Mouse (Mus musculus): ENCODE results near the gene Tle3. TPM values are rescaled to one million over a fixed set of nuclear protein-coding genes. Genes with fewer than 3 reads are reported as not detected.

Gene Tle3
- polyA plus RNA-seq, 1 experiment from 2014 or later: 6.4 TPM

DNA sequence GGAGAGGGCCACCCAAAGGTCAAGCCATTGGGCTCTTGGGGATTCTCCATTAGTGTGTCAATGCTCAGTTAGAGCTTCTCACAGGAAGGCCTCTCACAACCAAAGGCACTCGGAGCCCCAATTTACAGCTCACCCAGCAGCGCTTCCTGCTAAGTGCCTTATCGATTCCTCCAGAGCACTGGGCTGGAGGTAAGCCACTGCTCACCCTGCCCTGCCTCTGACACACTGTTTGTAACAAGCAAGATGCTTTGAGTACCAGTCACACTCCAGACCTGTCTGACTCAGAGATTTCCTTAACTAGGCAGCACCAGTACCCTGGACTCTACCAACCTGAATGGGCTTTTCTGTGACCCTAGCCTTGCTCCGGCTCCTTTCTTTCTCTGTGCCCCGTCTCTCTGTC is 44.0 kb upstream of the Tle3 start:
- Histone ChIP-seq H3K27ac (replicated peaks in 1 of 2; ENCODE audit: control insufficient read depth in 1 of 2, insufficient read depth in 1 of 2, low read depth in 2 of 2, low read length in 2 of 2) (no peak overlapping the region), H3K4me3 (ENCODE audit: control insufficient read depth in 1 of 2, insufficient read depth in 1 of 2, low read depth in 1 of 2, low read length in 2 of 2) (no peak overlapping the region), H3K36me3 (ENCODE audit: control insufficient read depth, insufficient read depth, low read length) (no peaks in the 10 kb centered on the region), H3K27me3 (ENCODE audit: control insufficient read depth, insufficient read depth, low read length) (peaks cover 98% of the 10 kb centered on the region), H3K4me1 (ENCODE audit: control insufficient read depth in 2 of 2, insufficient read depth in 2 of 2, low read length in 2 of 2) (peaks cover 11 to 13% of the 10 kb centered on the region in 2 experiments), H3K9ac (ENCODE audit: low read length) (no peak overlapping the region), H3K4me2 (ENCODE audit: low read length) (no peak overlapping the region), H3K9me3 (ENCODE audit: control insufficient read depth, low read length) (no peaks in the 10 kb centered on the region)
- 50% methylated on average over 5 of the region's 5 CpGs for WGBS
- no peak for ATAC-seq (ENCODE audit: insufficient number of reproducible peaks, insufficient read depth, low FRiP score, low read depth)

DNA sequence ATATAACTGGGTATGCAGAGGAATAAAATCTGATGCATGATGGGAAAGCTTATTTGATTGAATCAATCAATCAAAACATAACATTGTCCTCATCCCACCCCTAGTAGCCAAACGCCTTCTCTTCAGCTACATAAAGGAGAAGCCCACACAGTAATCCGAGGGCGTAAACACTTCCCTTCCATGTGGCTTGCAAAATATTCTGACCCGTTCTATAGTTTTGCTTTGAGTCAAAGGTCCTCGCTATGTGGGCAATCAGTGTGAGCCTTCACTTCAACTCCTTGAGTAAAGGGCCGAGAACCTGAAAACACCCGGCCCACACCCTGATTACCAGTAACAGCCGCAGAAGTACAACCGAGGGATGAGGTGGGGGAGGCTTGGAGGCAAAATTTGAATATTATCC is 41.4 kb upstream of the Tle3 start:
- peaks cover 8 to 10% of the 10 kb centered on the region in 2 experiments for H3K4me1 ChIP-seq (ENCODE audit: control insufficient read depth in 2 of 2, insufficient read depth in 2 of 2, low read length in 2 of 2)
- no peak overlapping the region for H3K27ac ChIP-seq (replicated peaks in 1 of 2; ENCODE audit: control insufficient read depth in 1 of 2, insufficient read depth in 1 of 2, low read depth in 2 of 2, low read length in 2 of 2)
- H3K9me3 ChIP-seq (ENCODE audit: control insufficient read depth, low read length): no peaks in the 10 kb centered on the region
- no peak overlapping the region for H3K4me3 ChIP-seq (ENCODE audit: control insufficient read depth in 1 of 2, insufficient read depth in 1 of 2, low read depth in 1 of 2, low read length in 2 of 2)
- H3K4me2 ChIP-seq (ENCODE audit: low read length): no peak overlapping the region
- H3K36me3 ChIP-seq (ENCODE audit: control insufficient read depth, insufficient read depth, low read length): no peaks in the 10 kb centered on the region
- ATAC-seq (ENCODE audit: insufficient number of reproducible peaks, insufficient read depth, low FRiP score, low read depth): no peak
- H3K9ac ChIP-seq (ENCODE audit: low read length): no peak overlapping the region
- H3K27me3 ChIP-seq (ENCODE audit: control insufficient read depth, insufficient read depth, low read length): peaks cover 98% of the 10 kb centered on the region
- WGBS: 86% methylated on average over 9 of the region's 9 CpGs

DNA sequence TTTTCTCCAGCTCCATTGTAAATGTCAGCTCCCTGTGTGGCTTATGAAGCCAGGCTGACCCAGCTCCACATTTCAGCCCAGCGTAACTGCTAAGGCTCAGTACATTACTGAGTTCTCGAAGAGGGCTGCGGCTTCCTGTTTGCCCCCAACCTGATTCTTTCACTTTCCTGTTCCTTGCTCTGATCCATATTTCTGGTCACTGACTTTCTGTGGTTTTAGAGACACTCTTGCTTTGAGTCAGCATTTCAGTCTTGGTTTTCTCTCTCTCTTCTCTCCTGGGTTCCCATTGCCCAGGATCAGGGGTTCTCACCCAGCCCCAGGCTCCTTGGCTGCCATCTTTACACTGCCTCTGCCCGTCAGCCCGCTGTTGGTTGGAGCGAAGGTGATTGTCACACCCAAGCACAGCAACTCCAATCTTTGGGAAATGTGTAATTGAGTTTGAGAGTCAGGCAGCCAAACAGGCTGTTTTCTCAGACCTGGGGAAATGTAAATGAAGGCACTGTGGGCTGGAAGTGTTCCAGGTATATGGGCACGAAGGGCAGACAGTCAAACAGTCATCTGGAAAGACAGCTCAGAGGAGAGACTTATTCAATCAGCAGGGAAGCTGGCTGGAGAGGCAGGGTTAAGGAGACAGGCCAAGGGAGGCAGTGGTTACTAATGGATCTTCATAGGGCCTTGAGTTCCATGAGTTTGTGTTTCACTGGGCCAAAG is 39.8 kb upstream of the Tle3 start:
- 89% methylated on average over 7 of the region's 7 CpGs for WGBS
- no peak for ATAC-seq (ENCODE audit: insufficient number of reproducible peaks, insufficient read depth, low FRiP score, low read depth)
- Histone ChIP-seq H3K9ac (ENCODE audit: low read length) (no peak overlapping the region), H3K9me3 (ENCODE audit: control insufficient read depth, low read length) (no peaks in the 10 kb centered on the region), H3K27ac (replicated peaks in 1 of 2; ENCODE audit: control insufficient read depth in 1 of 2, insufficient read depth in 1 of 2, low read depth in 2 of 2, low read length in 2 of 2) (no peak overlapping the region), H3K4me3 (ENCODE audit: control insufficient read depth in 1 of 2, insufficient read depth in 1 of 2, low read depth in 1 of 2, low read length in 2 of 2) (no peak overlapping the region), H3K27me3 (ENCODE audit: control insufficient read depth, insufficient read depth, low read length) (peaks cover 93% of the 10 kb centered on the region), H3K36me3 (ENCODE audit: control insufficient read depth, insufficient read depth, low read length) (no peaks in the 10 kb centered on the region), H3K4me2 (ENCODE audit: low read length) (no peak overlapping the region), H3K4me1 (ENCODE audit: control insufficient read depth in 2 of 2, insufficient read depth in 2 of 2, low read length in 2 of 2) (peaks cover 8 to 12% of the 10 kb centered on the region in 2 experiments)

DNA sequence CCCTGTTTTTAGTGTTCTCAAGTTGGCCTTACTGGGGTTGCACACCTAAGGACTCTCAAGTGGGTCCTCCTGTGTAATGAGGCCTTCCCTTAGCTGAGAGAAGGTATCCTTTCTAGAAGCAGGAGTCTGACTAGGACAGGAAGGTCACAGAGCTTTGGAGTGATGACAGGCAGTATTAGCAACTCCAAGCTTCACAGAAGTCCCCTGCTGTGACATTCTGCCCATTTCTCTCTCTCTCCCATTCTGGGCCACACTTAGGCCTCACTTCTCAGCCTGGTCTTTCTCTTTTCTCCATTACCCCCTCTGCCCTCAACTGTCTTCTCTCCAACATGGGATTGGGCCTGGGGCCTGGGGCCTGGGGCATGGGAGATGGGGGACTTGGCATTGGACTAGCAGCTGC is 36.0 kb upstream of the Tle3 start:
- H3K4me1 ChIP-seq (ENCODE audit: control insufficient read depth in 2 of 2, insufficient read depth in 2 of 2, low read length in 2 of 2): peaks cover 21 to 30% of the 10 kb centered on the region in 2 experiments
- H3K9me3 ChIP-seq (ENCODE audit: control insufficient read depth, low read length): no peaks in the 10 kb centered on the region
- no peak overlapping the region for H3K4me2 ChIP-seq (ENCODE audit: low read length)
- no peak overlapping the region for H3K4me3 ChIP-seq (ENCODE audit: control insufficient read depth in 1 of 2, insufficient read depth in 1 of 2, low read depth in 1 of 2, low read length in 2 of 2)
- H3K36me3 ChIP-seq (ENCODE audit: control insufficient read depth, insufficient read depth, low read length): no peaks in the 10 kb centered on the region
- H3K9ac ChIP-seq (ENCODE audit: low read length): no peak overlapping the region
- H3K27ac ChIP-seq (replicated peaks in 1 of 2; ENCODE audit: control insufficient read depth in 1 of 2, insufficient read depth in 1 of 2, low read depth in 2 of 2, low read length in 2 of 2): no peak overlapping the region
- no peak for ATAC-seq (ENCODE audit: insufficient number of reproducible peaks, insufficient read depth, low FRiP score, low read depth)
- peaks cover 90% of the 10 kb centered on the region for H3K27me3 ChIP-seq (ENCODE audit: control insufficient read depth, insufficient read depth, low read length)

DNA sequence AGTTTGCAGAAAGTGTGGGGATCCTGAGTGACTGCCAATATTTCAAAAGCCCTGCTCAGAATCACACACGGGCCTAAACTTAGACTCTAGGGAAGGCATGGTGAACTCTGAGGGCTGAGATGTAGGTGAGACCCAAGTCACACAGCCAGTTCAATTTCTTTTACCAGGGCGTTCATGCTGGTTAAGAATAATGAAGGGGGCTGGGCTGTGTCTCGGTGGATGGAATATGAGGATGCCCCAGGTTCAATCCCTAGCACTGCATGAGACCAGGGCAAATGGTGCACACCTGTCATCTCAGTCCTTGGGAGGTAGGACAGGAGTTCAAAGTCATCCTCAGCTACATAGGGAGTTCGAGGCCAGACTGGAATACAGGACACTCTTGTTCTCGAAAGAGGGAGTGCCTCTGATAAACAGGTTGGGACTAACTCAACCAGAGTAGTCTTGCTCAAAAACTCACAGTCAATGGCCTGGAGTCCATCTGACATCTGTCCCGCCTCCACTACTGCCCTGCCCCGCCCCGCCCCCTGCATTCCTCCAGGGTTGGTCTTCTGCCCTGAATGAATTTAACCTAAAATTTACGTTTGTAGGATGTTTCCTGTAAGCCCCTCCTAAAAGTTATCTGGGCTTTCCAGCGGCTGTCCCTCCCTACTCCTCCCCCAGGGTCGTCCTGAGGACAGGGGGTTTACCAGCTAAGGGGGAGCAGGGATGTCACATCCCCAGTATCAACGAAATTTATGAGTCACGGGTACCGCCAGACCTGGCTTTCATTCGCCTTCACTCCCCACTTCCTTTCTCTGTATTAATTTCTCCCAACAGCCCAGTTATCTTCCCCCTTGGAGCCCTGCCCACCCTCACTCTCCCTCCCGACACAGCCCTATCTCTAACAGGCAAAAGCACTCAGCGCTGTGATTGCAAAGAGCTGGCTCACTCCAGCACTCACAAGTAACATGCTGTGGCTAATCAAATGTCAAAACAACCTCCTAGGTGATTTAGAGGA is 35.3 kb upstream of the Tle3 start:
- Histone ChIP-seq H3K27me3 (ENCODE audit: control insufficient read depth, insufficient read depth, low read length) (peaks cover 92% of the 10 kb centered on the region), H3K4me1 (ENCODE audit: control insufficient read depth in 2 of 2, insufficient read depth in 2 of 2, low read length in 2 of 2) (peaks cover 21 to 30% of the 10 kb centered on the region in 2 experiments), H3K9ac (ENCODE audit: low read length) (no peak overlapping the region), H3K4me2 (ENCODE audit: low read length) (peak overlapping the region; percentile 39), H3K36me3 (ENCODE audit: control insufficient read depth, insufficient read depth, low read length) (no peaks in the 10 kb centered on the region), H3K9me3 (ENCODE audit: control insufficient read depth, low read length) (no peaks in the 10 kb centered on the region), H3K27ac (replicated peaks in 1 of 2; ENCODE audit: control insufficient read depth in 1 of 2, insufficient read depth in 1 of 2, low read depth in 2 of 2, low read length in 2 of 2) (no peak overlapping the region), H3K4me3 (ENCODE audit: control insufficient read depth in 1 of 2, insufficient read depth in 1 of 2, low read depth in 1 of 2, low read length in 2 of 2) (no peak overlapping the region)
- ATAC-seq (ENCODE audit: insufficient number of reproducible peaks, insufficient read depth, low FRiP score, low read depth): peak; percentile 89
- WGBS: 11% methylated on average over 17 of the region's 17 CpGs

DNA sequence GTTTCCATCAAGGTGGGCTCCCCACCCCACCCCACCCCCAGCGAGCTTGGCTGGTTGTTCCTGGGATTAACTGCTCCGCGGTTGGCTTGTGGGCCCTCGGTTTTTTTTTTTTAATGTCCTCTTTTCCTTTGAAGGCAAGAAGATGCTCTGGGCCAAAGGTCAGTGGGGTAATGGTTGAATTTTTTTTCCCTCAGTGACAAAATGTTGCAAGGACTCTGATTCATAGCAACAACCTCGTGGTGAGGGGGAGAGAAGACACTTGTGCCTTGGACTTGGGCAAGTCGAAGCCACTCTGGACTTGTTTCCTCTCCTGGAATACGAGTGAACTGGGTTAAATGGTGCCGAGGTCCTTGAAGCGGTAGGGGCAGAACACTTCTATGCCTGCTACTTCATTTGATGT is 34.5 kb upstream of the Tle3 start:
- H3K4me2 ChIP-seq (ENCODE audit: low read length): no peak overlapping the region
- WGBS: 14% methylated on average over 9 of the region's 9 CpGs

DNA sequence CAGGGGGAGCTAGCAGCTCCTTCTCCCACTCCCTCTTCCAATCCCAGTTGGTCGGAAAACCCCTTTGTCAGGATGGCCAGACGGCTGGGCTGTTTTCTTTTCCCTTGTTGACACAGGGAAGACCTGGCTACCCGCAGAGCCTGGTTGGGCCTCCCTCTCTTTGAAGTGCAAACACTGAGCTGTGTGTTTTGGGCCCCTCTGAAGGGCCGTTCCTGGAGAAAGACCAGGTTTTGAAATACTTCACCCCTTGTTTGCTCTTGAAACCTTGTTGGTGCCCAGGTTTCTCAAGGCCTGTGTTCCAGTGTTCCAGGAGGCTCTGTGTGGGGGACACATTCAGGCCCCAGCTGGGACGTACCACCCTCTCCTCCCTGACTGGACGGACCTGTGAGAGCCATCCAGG is 32.9 kb upstream of the Tle3 start:
- Histone ChIP-seq H3K4me3 (ENCODE audit: control insufficient read depth in 1 of 2, insufficient read depth in 1 of 2, low read depth in 1 of 2, low read length in 2 of 2) (no peak overlapping the region), H3K4me2 (ENCODE audit: low read length) (no peak overlapping the region), H3K4me1 (ENCODE audit: control insufficient read depth in 2 of 2, insufficient read depth in 2 of 2, low read length in 2 of 2) (peaks cover 21 to 30% of the 10 kb centered on the region in 2 experiments), H3K27me3 (ENCODE audit: control insufficient read depth, insufficient read depth, low read length) (peaks cover 92% of the 10 kb centered on the region), H3K9me3 (ENCODE audit: control insufficient read depth, low read length) (no peaks in the 10 kb centered on the region), H3K36me3 (ENCODE audit: control insufficient read depth, insufficient read depth, low read length) (no peaks in the 10 kb centered on the region), H3K9ac (ENCODE audit: low read length) (no peak overlapping the region), H3K27ac (replicated peaks in 1 of 2; ENCODE audit: control insufficient read depth in 1 of 2, insufficient read depth in 1 of 2, low read depth in 2 of 2, low read length in 2 of 2) (no peak overlapping the region)
- 24% methylated on average over 6 of the region's 6 CpGs for WGBS
- no peak for ATAC-seq (ENCODE audit: insufficient number of reproducible peaks, insufficient read depth, low FRiP score, low read depth)

More for the DNA sequence above, 34.5 kb upstream of the Tle3 start:
- H3K36me3 ChIP-seq (ENCODE audit: control insufficient read depth, insufficient read depth, low read length): no peaks in the 10 kb centered on the region
- H3K4me3 ChIP-seq (ENCODE audit: control insufficient read depth in 1 of 2, insufficient read depth in 1 of 2, low read depth in 1 of 2, low read length in 2 of 2): no peak overlapping the region
- no peak overlapping the region for H3K9ac ChIP-seq (ENCODE audit: low read length)
- H3K27me3 ChIP-seq (ENCODE audit: control insufficient read depth, insufficient read depth, low read length): peaks cover 92% of the 10 kb centered on the region
- no peaks in the 10 kb centered on the region for H3K9me3 ChIP-seq (ENCODE audit: control insufficient read depth, low read length)
- no peak overlapping the region for H3K27ac ChIP-seq (replicated peaks in 1 of 2; ENCODE audit: control insufficient read depth in 1 of 2, insufficient read depth in 1 of 2, low read depth in 2 of 2, low read length in 2 of 2)
- peaks cover 21 to 30% of the 10 kb centered on the region in 2 experiments for H3K4me1 ChIP-seq (ENCODE audit: control insufficient read depth in 2 of 2, insufficient read depth in 2 of 2, low read length in 2 of 2)
- no peak for ATAC-seq (ENCODE audit: insufficient number of reproducible peaks, insufficient read depth, low FRiP score, low read depth)
